Mouse (Mus musculus) testis, adult 2 months (tissue): ENCODE data around the gene Shisa7.

Source experiments
- CTCF ChIP-seq: fragments of 200-500 bp; IDR thresholded peaks from 2 replicates; pipeline ENCODE4 v1.5.1; 2012; ENCODE audit warnings: low read depth, mild to moderate bottlenecking, inconsistent platforms, low read length, moderate library complexity; ENCODE audit not compliant: control insufficient read depth, insufficient read depth, insufficient replicate concordance
- POLR2A ChIP-seq: fragments of 200-500 bp; IDR thresholded peaks from 2 replicates; pipeline ENCODE4 v1.6.1; 2012; ENCODE audit warnings: low read depth, mild to moderate bottlenecking, inconsistent platforms, low read length, moderate library complexity; ENCODE audit not compliant: control insufficient read depth

DNA sequence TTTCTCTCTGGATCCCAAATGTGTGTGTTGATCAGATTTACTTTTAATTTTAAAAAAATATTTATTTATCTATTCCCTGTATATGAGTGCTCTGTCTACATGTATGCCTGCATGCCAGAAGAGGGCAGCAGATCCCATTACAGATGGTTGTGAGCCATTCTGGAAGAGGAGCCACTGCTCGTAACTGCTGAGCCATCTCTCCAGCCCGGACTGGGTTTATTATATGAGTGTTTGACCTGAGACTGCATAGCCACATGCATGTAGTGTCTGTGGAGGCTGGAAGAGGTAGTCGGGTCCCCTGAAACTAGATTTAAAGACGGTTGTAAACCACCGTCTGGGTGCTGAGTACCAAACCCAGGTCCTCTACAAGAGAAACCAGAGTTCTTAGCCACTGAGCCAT lies 20.6 kb upstream of the Shisa7 start:
- TF ChIP-seq CTCF = peak; percentile 12; the same call in 1 of the 2 replicates
- no peak for TF ChIP-seq POLR2A
